Mouse (Mus musculus): ENCODE measurements at regions not wholly inside any gene's neighbourhood (a gene's known extent, or its start where the extent isn't known, plus 50 kb on each side); places are given as distances from the start of the nearest gene placed in this dataset.

DNA sequence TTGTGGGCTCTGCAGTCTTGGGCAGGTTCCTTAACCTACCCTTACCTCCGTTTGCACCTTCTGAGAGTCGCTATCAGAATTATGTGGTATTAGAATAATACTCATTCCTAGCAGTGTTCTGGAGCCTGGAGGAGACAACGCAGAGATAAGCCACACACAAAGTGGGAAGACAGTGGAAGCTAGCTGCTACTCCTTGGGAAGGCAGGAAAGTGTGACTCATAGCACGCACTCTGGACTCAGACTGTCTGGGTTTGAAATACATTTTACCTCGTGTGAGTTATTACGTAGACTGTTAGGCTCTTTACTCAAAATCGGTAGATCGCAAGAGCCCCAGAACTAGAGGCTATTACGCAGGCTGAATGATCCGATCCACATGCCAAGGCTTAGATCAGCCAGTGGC is 66.7 kb upstream of the Cited2 start:
- TF ChIP-seq CTCF (IDR thresholded peaks at IDR 0.05; ENCODE audit: control insufficient read depth, insufficient read depth, low read length) (no peak), POLR2A (IDR thresholded peaks at IDR 0.05; ENCODE audit: borderline replicate concordance, control insufficient read depth, low read depth, low read length) (no peak)

Data from bone marrow, adult 2 months (tissue).